Mouse (Mus musculus) macrophage (primary cell): ENCODE results near the gene Spag5. TPM values are rescaled to one million over a fixed set of nuclear protein-coding genes. Genes with fewer than 3 reads are reported as not detected.

ENCODE experiments used
- H3K27ac ChIP-seq: fragments of 350-480 bp; formaldehyde crosslinking; 2 replicates; pipeline ENCODE4 v1.9.0; 2021
- H3K36me3 ChIP-seq: fragments of 350-480 bp; formaldehyde crosslinking; 2 replicates; pipeline ENCODE4 v1.9.0; 2021; ENCODE audit errors: inconsistent target
- H3K4me3 ChIP-seq: fragments of 350-480 bp; formaldehyde crosslinking; 2 replicates; pipeline ENCODE4 v1.9.0; 2021; ENCODE audit errors: inconsistent target
- H3K79me2 ChIP-seq: fragments of 350-480 bp; formaldehyde crosslinking; 2 replicates; pipeline ENCODE4 v1.9.0; 2021; ENCODE audit errors: inconsistent target
- WGBS: methylation state at CpG from one replicate; pipeline ENCODE4 v1.1.7; 2026; ENCODE audit warnings: inconsistent platforms; ENCODE audit not compliant: missing documents; 5-methylcytosine and 5-hydroxymethylcytosine counted together
- polyA plus RNA-seq: library from polyadenylated mRNA; stranded (reverse); fragments of 250-400 nt; gene quantifications from 3 replicates; pipeline ENCODE4 v1.2.4, GENCODE M21; 2018; ENCODE audit warnings: inconsistent platforms

Gene Spag5
- polyA plus RNA-seq, 1 experiment from 2014 or later: 2.6 TPM

DNA sequence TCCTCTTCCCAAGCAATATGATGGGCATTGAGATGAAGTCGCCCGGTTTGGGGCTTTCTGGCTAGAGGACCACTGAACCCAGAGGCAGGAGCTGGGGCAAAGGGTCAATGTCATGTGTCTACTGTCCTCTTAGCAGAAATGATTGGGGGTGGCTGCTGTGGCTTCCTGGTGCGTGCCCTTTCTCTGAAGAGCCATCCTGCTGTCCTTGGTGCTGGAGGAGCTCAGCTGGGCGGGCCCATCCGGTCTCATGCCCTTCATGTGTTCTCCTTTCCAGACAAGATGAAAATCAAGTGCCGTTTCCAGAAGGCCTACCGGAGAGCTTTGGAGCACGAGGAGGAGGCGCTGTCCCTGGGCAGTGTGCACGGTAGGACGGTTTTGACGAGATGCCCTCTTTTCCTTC lies 31.3 kb downstream of the Spag5 start:
- Histone ChIP-seq H3K79me2 (peaks cover 11% of the 10 kb centered on the region; the same call in 1 of the 2 replicates), H3K36me3 (peaks cover 50% of the 10 kb centered on the region; the same call in 1 of the 2 replicates), H3K27ac (no peak overlapping the region), H3K4me3 (no peak overlapping the region)
- 96% methylated on average over 12 of the region's 12 CpGs for WGBS

DNA sequence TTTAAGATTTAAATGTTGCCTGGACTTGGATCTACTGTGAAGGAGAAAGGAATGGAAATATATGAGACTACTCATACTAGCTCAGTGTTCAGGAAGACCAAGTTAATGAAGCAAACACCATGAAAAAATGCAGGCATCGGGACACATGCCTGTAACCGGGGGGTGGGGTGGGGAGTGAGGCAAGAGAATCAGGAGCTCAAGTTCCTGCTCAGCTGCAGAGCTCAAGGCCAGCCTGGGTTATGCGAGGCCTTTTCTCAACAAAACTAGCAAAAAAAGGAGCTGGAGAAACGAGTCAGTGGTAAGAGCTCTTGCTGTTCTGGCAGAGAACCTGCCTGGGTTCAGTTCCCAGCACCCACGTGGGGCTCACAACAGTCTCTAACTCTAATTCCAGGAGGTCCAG lies 32.7 kb downstream of the Spag5 start:
- peaks cover 59% of the 10 kb centered on the region; the same call in 1 of the 2 replicates for H3K36me3 ChIP-seq
- no peak overlapping the region for H3K27ac ChIP-seq
- no peak overlapping the region for H3K4me3 ChIP-seq
- 87% methylated on average over 5 of the region's 5 CpGs for WGBS
- H3K79me2 ChIP-seq: peaks cover 8% of the 10 kb centered on the region; the same call in 1 of the 2 replicates

DNA sequence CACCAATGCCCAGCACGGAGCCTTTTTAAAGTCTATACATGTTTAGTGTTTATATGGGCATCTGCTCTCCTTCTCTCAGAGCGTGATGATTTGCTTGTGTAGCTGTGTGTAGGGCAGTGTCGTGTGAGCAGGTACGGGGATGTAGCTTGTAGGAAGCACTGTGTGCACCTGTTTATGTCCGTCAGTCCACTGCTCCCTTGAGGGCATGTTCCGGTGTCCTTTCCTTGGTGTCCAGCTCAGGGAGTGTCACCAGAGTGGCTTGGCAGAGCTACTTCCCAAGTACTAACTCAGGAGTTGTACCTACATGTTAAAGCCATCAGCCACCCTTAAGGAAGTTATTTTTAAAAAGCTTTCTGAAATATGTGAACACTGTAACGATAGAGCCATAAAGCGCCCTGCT lies 35.7 kb downstream of the Spag5 start:
- no peak overlapping the region for H3K27ac ChIP-seq

DNA sequence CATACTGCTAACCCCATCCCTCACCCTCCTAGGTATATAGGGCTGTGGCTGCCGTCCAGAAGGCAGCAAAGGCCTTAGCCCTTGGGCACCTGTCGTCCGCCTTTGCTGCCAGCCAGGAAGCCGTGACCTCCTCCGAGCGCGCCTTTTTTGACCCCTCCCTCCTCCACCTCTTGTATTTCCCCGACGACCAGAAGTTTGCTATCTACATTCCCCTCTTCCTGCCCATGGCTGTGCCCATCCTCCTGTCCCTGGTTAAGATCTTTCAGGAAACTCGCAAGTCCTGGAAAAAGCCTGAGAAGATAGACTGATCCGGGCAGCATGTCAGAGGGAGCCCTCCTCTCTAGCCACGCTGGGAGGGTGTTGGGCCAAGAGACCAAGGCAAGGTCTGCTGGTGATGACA lies 40.4 kb downstream of the Spag5 start:
- WGBS: 95% methylated on average over 11 of the region's 12 CpGs
- H3K4me3 ChIP-seq: no peak overlapping the region
- H3K36me3 ChIP-seq: peaks cover 40% of the 10 kb centered on the region; the same call in 1 of the 2 replicates

More for the DNA sequence above, 35.7 kb downstream of the Spag5 start:
- Histone ChIP-seq H3K79me2 (no peaks in the 10 kb centered on the region), H3K36me3 (peaks cover 80% of the 10 kb centered on the region; the same call in 1 of the 2 replicates), H3K4me3 (no peak overlapping the region)
- 96% methylated on average over 8 of the region's 8 CpGs for WGBS

DNA sequence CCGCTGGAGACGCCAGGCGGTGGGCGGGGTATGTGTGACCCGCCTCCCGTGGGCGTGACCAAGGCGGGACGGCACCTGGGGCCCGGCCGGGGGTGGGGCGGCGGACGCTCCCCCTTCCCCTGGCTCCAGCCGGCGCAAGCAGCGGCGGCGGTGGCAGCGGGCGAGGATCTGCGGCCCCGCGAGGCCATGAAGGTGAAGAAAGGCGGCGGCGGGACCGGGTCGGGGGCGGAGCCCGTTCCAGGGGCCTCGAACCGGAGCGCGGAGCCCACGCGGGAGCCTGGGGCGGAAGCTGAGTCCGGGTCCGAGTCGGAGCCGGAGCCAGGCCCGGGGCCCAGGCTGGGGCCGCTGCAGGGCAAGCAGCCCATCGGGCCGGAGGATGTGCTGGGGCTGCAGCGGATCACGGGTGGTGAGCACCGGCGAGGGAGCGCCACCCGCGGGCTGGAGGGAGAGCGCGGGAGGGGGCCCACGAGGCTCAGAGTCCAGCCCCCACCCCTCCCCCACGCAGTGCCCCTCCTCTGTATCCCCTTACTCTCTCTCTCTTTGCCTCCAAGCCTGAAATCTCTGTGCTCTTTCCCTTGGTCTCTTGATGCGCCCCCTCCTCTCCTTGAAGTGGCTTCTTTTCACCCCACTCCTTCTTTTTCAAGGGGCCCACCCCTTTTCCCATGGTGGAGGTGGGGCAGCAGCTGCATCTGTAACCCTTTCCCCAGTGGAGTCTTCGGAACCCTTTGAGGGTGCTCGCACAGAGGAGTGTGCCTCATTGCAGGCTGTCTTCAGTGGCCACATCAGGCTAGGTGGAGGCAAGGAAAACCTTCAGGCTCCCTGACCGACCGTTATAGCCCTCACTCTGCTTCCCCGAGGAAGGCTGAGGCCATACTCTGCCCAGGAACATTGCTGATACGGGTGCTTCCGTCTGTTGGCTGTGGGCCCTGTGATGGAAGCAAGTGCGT lies 42.3 kb downstream of the Spag5 start, which contains the start of gene Unc119:
TSS of gene Unc119 (plus strand) at position 102 of the 947 bp plus-strand sequence.
- Histone ChIP-seq H3K4me3 (peak within 1 kb of the TSS; percentile 61), H3K36me3 (peaks cover 24% of the 10 kb centered on the region; the same call in 1 of the 2 replicates), H3K27ac (peak within 1 kb of the TSS; percentile 93), H3K79me2 (peaks cover 5% of the 10 kb centered on the region)
- 3% methylated on average over 58 of the region's 66 CpGs for WGBS

More for the DNA sequence above, 40.4 kb downstream of the Spag5 start:
- peaks cover 5% of the 10 kb centered on the region for H3K79me2 ChIP-seq
- no peak overlapping the region for H3K27ac ChIP-seq

DNA sequence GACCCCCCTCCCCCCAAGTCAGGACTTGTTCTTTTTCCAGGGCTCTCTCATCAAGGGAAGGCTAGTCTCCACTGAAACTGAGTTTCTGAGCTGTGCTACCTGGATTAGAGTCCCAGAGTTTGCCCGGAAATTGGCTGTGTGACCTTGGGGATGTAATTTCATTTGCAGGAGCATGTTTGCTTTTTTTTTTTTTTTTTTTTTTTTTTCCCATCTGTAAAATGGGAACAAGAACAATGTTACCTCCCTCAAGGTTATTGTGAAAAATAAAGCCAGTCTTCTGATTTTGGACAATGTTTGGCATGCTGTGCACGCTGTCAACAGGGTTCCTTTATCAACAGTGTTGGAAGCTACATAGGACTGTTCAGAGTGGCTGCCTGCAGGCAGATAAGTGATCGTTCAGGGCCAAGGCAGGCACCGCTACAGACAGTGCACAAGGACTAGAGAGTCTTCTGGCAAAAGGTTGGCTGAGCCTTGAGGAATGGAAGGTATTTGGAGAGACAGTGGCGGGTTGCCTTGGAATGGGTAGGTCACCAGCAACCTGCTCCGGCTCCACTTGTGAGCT lies 43.1 kb downstream of the Spag5 start:
- Histone ChIP-seq H3K36me3 (peaks cover 17% of the 10 kb centered on the region; the same call in 1 of the 2 replicates), H3K4me3 (peak overlapping the region; percentile 61), H3K27ac (peak overlapping the region; percentile 93), H3K79me2 (peaks cover 5% of the 10 kb centered on the region)
- 79% methylated on average over 6 of the region's 6 CpGs for WGBS

DNA sequence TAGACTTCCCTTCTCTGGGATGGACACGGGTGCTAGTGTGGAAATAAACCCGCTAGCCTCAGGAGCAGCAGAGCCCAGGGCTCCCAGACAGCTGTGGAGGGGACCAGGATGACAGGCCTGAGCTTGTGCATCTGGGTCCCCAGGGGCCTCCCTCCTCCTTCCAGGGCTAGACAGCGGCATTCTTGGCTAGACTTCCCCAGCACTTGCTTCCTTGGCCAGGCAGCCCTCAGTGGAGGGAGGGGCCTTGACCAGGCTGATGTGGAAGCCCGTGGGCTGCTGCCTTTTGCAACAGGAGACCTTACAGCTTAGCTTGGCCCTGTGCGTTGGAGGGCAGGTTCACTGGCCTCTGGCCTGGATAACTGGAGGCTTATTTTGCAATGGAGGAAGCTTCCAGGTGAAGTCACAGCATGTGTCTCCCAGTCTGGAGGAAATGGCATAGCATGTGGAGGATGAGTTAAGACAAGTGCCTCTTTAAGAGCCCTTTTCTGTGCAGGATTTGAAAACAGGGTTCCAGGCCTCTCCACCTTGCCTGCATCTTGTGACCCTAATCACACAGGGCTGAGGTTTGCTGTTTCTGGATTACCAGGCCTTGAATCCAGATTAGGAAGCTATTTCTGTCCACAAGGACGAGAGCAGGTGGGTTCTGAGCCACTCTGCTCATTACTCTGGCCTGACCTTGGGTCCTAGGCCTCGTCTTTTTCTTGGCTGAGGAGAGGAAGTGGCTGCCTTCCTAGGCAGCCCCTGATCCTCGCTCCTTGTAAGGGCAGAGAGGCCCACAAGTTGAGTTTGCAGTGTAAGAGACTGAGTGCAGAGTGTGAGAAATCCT lies 43.8 kb downstream of the Spag5 start:
- 30% methylated on average over 6 of the region's 8 CpGs for WGBS
- peaks cover 5% of the 10 kb centered on the region for H3K79me2 ChIP-seq
- H3K27ac ChIP-seq: peak overlapping the region; percentile 93
- peaks cover 10% of the 10 kb centered on the region; the same call in 1 of the 2 replicates for H3K36me3 ChIP-seq
- H3K4me3 ChIP-seq: peak overlapping the region; percentile 61; the same call in 1 of the 2 replicates

DNA sequence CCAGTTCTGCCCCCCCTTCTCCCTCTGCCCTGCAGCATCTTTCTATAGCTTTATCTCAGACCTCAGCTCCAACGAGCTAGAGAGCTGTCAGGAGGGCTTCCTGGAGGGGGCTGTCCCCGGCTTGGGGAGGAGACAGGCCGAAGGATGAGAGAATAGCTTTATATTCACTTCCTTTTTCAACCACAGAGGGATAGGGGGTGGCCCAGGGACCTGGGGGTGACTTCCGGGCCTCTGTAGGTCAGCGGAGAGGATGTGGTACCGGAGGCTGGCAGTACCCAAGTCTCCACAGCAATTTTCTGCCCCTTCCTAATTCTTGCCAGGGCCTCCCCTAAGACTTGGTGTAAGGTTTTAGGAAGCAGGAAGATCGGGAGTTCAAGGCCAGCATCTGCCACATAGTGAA lies 44.5 kb downstream of the Spag5 start:
- under 1% methylated on average over 7 of the region's 7 CpGs for WGBS

DNA sequence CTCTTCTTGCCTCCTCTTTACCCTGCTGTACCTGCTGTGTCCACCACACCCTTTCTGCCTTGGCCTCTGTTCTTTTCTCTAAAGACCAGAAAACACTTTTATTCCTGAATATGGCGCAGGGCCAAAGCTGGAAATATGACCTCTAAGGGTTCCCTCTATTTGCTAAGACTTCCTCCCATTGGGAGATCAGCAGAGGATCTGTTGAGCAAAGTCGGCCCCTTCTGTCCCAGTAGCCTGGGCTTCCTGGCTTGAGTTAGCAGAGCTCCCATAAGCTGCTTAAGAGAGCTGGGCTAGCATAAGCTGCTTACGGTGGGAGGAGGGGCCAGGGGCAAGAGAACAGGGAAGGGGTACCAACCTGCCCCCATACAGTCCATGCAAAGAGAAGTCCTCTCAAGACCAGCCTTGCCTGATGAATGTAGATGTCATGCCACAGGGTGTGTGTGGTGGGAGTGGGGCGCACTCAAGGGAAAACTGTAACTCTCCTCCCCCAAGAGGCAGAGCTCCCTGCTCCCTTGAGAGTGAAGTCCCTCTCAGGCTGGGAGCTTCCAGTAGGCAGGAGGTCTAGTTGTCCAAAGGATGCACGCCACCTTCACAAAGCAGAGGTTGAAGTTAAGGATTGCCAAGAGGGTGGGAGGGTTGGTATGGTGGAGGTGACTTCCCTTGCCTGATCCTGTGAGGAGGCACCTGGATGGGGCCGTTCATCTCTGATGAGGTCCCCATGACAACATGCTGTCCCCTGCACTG lies 45.2 kb downstream of the Spag5 start:
- peak overlapping the region; percentile 93 for H3K27ac ChIP-seq
- peak overlapping the region; percentile 2; the same call in 1 of the 2 replicates for H3K4me3 ChIP-seq
- no peaks in the 10 kb centered on the region for H3K36me3 ChIP-seq
- WGBS: 69% methylated on average over 6 of the region's 6 CpGs
- peaks cover 5% of the 10 kb centered on the region for H3K79me2 ChIP-seq

More for the DNA sequence above, 44.5 kb downstream of the Spag5 start:
- H3K79me2 ChIP-seq: peaks cover 5% of the 10 kb centered on the region
- H3K36me3 ChIP-seq: peaks cover 6% of the 10 kb centered on the region; the same call in 1 of the 2 replicates
- no peak overlapping the region; the same call in 1 of the 2 replicates for H3K4me3 ChIP-seq
- H3K27ac ChIP-seq: peak overlapping the region; percentile 93

DNA sequence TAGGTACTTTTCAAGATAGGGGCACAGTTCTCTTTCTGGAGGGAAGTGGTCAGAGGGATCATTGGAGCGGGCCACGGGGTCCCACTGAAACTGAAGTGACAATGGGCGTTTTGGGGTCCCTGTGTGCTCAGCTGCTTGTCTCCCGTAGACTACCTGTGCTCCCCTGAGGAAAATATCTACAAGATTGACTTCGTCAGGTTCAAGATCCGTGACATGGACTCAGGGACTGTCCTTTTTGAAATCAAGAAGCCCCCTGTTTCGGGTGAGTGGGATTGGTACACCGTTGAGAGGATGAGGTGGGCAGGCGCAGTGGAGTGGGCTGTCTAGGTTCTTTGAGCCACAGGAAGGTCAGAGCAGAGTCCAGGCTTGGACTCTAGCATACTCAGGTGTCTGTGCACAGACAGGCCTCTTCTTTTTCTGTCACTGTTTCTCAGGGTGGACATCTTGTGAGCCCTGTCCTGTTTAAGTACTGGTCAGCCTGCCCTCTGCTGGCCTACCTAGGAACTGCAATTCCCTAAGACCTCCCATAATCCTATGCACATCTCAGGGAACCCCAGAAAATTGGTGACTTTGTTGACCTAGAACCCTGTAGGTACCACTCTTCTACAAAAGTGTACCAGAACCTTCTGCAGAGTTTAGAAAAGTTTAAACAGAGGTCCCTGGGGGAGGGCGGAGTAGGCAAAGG lies 45.9 kb downstream of the Spag5 start:
- Histone ChIP-seq H3K36me3 (no peaks in the 10 kb centered on the region), H3K79me2 (peaks cover 5% of the 10 kb centered on the region), H3K4me3 (no peak overlapping the region), H3K27ac (peak overlapping the region; percentile 93)
- WGBS: 93% methylated on average over 9 of the region's 10 CpGs

DNA sequence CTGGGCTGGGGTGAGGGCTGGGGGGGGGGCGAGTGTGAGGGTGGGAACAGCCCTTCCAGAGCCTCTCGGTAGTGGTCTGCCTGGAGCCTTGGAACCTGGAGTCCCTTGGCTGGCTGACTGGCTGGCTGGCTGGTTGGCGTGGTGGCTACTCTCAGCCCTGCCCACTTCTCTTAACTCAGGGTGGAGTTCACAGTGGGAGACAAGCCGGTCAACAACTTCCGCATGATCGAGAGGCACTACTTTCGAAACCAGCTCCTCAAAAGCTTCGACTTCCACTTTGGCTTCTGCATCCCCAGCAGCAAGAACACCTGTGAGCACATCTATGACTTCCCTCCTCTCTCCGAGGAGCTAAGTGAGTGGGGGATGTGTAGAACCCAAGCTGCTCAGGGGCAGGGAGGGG lies 46.6 kb downstream of the Spag5 start:
- WGBS: 23% methylated on average over 9 of the region's 9 CpGs
- H3K27ac ChIP-seq: peak overlapping the region; percentile 93
- H3K79me2 ChIP-seq: peaks cover 5% of the 10 kb centered on the region
- no peaks in the 10 kb centered on the region for H3K36me3 ChIP-seq
- no peak overlapping the region for H3K4me3 ChIP-seq

DNA sequence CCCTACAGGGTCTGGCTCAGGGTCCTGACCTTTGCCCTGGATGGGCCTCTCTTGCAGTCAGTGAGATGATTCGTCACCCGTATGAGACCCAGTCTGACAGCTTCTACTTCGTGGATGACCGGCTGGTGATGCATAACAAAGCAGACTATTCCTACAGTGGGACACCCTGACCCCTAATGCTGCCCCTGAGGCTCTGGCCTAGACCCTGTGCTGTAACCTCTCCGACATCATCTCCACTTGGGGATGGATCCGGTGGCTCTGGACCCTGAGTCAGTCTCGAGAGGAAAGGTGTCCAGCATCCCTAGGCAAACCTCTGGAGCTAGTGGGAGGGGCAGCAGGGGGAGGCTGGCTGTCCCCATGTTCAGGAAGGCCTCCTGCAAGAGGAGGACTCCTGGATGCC lies 47.1 kb downstream of the Spag5 start:
- WGBS: 87% methylated on average over 7 of the region's 7 CpGs
- Histone ChIP-seq H3K36me3 (no peaks in the 10 kb centered on the region), H3K27ac (peak overlapping the region; percentile 93; the same call in 1 of the 2 replicates), H3K4me3 (no peak overlapping the region), H3K79me2 (peaks cover 5% of the 10 kb centered on the region)
